Mouse (Mus musculus) heart, adult 2 months (tissue): Measurements from ENCODE around the gene Axl.

Source experiments
- CTCF ChIP-seq: fragments of 200-600 bp; IDR thresholded peaks from 2 replicates; pipeline ENCODE4 v1.8.1; 2022; ENCODE audit warnings: antibody characterized with exemption, mild to moderate bottlenecking, moderate library complexity
- EP300 ChIP-seq: fragments of 200-500 bp; IDR thresholded peaks from 2 replicates; pipeline ENCODE4 v1.6.1; 2011; ENCODE audit warnings: low read depth, low read length, control low read depth; ENCODE audit not compliant: insufficient read depth
- POLR2A ChIP-seq: fragments of 200-500 bp; IDR thresholded peaks from 2 replicates; pipeline ENCODE4 v1.6.1; 2011; ENCODE audit warnings: mild to moderate bottlenecking, low read depth, low read length, control low read depth; ENCODE audit not compliant: insufficient read depth

GRCm38 (mm10) chr7:25811716-25812115 is 23.2 kb upstream of the Axl start:
- TF ChIP-seq CTCF (no peak), POLR2A (no peak), EP300 (no peak)
